In genomic region chr4:100372806-100373205, GRCm38 (mm10) we compare ENCODE assay signal across 17 mouse cellular contexts.
DNase-seq lines count a peak whose midpoint lies in the region; ATAC-seq lines count a peak whose summit lies in the region.
"Had no signal": no experiment of that assay in that cellular context is flagged by ENCODE, and none has a peak within 500 bp of the region (broad histone marks: within the 10 kb centered on the region; RNA-seq: fewer than 3 reads in every experiment).

No protein-coding gene starts in this region.

- no peaks in the 10 kb centered on the region for H3K36me3 ChIP-seq in embryonic facial prominence, embryonic 11.5 days (replicated peaks; ENCODE audit: control insufficient read depth, insufficient read depth, low read depth, low read length)
- H3K36me3 ChIP-seq in embryonic facial prominence, embryonic 10.5 days (replicated peaks): no peaks in the 10 kb centered on the region
- H3K36me3 ChIP-seq in lung, embryonic 15.5 days: no peaks in the 10 kb centered on the region
- H3K36me3 ChIP-seq in hindbrain, embryonic 13.5 days: no peaks in the 10 kb centered on the region
- H3K36me3 ChIP-seq: heart, embryonic 15.5 days; midbrain, embryonic 10.5 days; neural tube, embryonic 12.5 days had no signal

- no peaks in the 10 kb centered on the region; the same call in 1 of the 2 replicates for H3K4me1 ChIP-seq in embryonic facial prominence, embryonic 11.5 days (ENCODE audit: control insufficient read depth, insufficient read depth, low read length)
- peaks cover 59% of the 10 kb centered on the region for H3K4me1 ChIP-seq in embryonic facial prominence, embryonic 10.5 days
- H3K4me1 ChIP-seq in lung, embryonic 15.5 days: peaks cover 41% of the 10 kb centered on the region
- peaks cover 6% of the 10 kb centered on the region; the same call in 1 of the 2 replicates for H3K4me1 ChIP-seq in hindbrain, embryonic 13.5 days (replicated peaks)
- H3K4me1 ChIP-seq: neural tube, embryonic 12.5 days had no signal

- H3K9ac ChIP-seq in embryonic facial prominence, embryonic 11.5 days (replicated peaks; ENCODE audit: low read length): no peak overlapping the region
- no peak overlapping the region for H3K9ac ChIP-seq in lung, embryonic 15.5 days
- H3K9ac ChIP-seq in hindbrain, embryonic 13.5 days: no peak overlapping the region
- H3K9ac ChIP-seq: heart, embryonic 15.5 days; neural tube, embryonic 12.5 days had no signal

- no peaks in the 10 kb centered on the region for H3K9me3 ChIP-seq in embryonic facial prominence, embryonic 11.5 days (replicated peaks; ENCODE audit: control insufficient read depth, low read length)
- H3K9me3 ChIP-seq in embryonic facial prominence, embryonic 10.5 days: no peaks in the 10 kb centered on the region
- no peaks in the 10 kb centered on the region for H3K9me3 ChIP-seq in lung, embryonic 15.5 days
- H3K9me3 ChIP-seq in hindbrain, embryonic 13.5 days: no peaks in the 10 kb centered on the region
- H3K9me3 ChIP-seq: heart, embryonic 15.5 days; midbrain, embryonic 10.5 days; neural tube, embryonic 12.5 days had no signal

- no peak overlapping the region for H3K4me2 ChIP-seq in embryonic facial prominence, embryonic 11.5 days (ENCODE audit: low read depth, low read length)
- no peak overlapping the region; the same call in 1 of the 2 replicates for H3K4me2 ChIP-seq in lung, embryonic 15.5 days
- no peak overlapping the region for H3K4me2 ChIP-seq in hindbrain, embryonic 13.5 days
- H3K4me2 ChIP-seq: heart, embryonic 15.5 days; neural tube, embryonic 12.5 days had no signal

- H3K27ac ChIP-seq in embryonic facial prominence, embryonic 11.5 days (replicated peaks; ENCODE audit: low read depth, low read length): no peak overlapping the region
- no peak overlapping the region; the same call in 1 of the 2 replicates for H3K27ac ChIP-seq in embryonic facial prominence, embryonic 10.5 days (replicated peaks)
- H3K27ac ChIP-seq in lung, embryonic 15.5 days: peak overlapping the region; percentile 56
- H3K27ac ChIP-seq in hindbrain, embryonic 13.5 days: no peak overlapping the region
- H3K27ac ChIP-seq: heart, embryonic 15.5 days; midbrain, embryonic 10.5 days; neural tube, embryonic 12.5 days had no signal

- no peak overlapping the region for H3K4me3 ChIP-seq in embryonic facial prominence, embryonic 11.5 days (ENCODE audit: low read depth, low read length)
- H3K4me3 ChIP-seq in embryonic facial prominence, embryonic 10.5 days: no peak overlapping the region
- no peak overlapping the region for H3K4me3 ChIP-seq in lung, embryonic 15.5 days
- H3K4me3 ChIP-seq in hindbrain, embryonic 13.5 days: no peak overlapping the region
- H3K4me3 ChIP-seq: heart, embryonic 15.5 days; midbrain, embryonic 10.5 days; neural tube, embryonic 12.5 days had no signal

- ATAC-seq in embryonic facial prominence, embryonic 11.5 days (replicated peaks; ENCODE audit: insufficient number of reproducible peaks, low FRiP score, low TSS enrichment, low read depth): no peak
- peak; percentile 44; the same call in 1 of the 2 replicates for ATAC-seq in lung, embryonic 15.5 days (ENCODE audit: borderline replicate concordance, extremely low read depth, low FRiP score, low TSS enrichment)
- ATAC-seq in hindbrain, embryonic 13.5 days (ENCODE audit: low FRiP score): no peak
- ATAC-seq: activated CD4-positive, CD25-positive, alpha-beta regulatory T cell, adult 4 months; intestine, postnatal 0 days had no signal

- no peaks in the 10 kb centered on the region for H3K27me3 ChIP-seq in embryonic facial prominence, embryonic 11.5 days (ENCODE audit: control insufficient read depth, insufficient read depth, low read length)
- H3K27me3 ChIP-seq in embryonic facial prominence, embryonic 10.5 days (replicated peaks; ENCODE audit: low read depth, poor library complexity, severe bottlenecking): no peaks in the 10 kb centered on the region
- H3K27me3 ChIP-seq in lung, embryonic 15.5 days: no peaks in the 10 kb centered on the region
- no peaks in the 10 kb centered on the region for H3K27me3 ChIP-seq in hindbrain, embryonic 13.5 days
- H3K27me3 ChIP-seq: heart, embryonic 15.5 days; neural tube, embryonic 12.5 days had no signal

- 51% methylated on average over 11 of the region's 11 CpGs for WGBS in embryonic facial prominence, embryonic 11.5 days
- 52% methylated on average over 11 of the region's 11 CpGs for WGBS in embryonic facial prominence, embryonic 10.5 days
- WGBS in lung, embryonic 15.5 days: 24% methylated on average over 11 of the region's 11 CpGs
- WGBS in hindbrain, embryonic 13.5 days: 56% methylated on average over 11 of the region's 11 CpGs

- peak; percentile 18 for DNase-seq in embryonic facial prominence, embryonic 11.5 days (ENCODE audit: low spot score)
- DNase-seq in embryonic facial prominence, embryonic 10.5 days (ENCODE audit: low spot score): no peak
- DNase-seq in lung, postnatal 14 days: no peak
- DNase-seq in cerebellum, adult 11-12 months: peak; percentile 56
- peak; percentile 35 to 51 for DNase-seq in cerebellum, postnatal 36 days
- DNase-seq in gastrocnemius, postnatal 10 days: no peak
- DNase-seq: kidney, postnatal 10 days; layer of hippocampus, adult 9-11 months; liver; lung, postnatal 36 days had no signal

Comparison
In these comparisons a context has a peak if more than half of its experiments do, and no peak if none do; other contexts are left out.
1. DNase-seq: peak in embryonic facial prominence, embryonic 11.5 days (single experiment), cerebellum, adult 11-12 months (single experiment) and cerebellum, postnatal 36 days (2 of 2); none in embryonic facial prominence, embryonic 10.5 days (single experiment), lung, postnatal 14 days (single experiment) and gastrocnemius, postnatal 10 days (single experiment).